Mouse (Mus musculus): ENCODE data around the gene Shisal2a. TPM values are rescaled to one million over a fixed set of nuclear protein-coding genes. Genes with fewer than 3 reads are reported as not detected.

Shisal2a gene
- polyA plus RNA-seq, 1 experiment from 2014 or later = 0.36 TPM

DNA sequence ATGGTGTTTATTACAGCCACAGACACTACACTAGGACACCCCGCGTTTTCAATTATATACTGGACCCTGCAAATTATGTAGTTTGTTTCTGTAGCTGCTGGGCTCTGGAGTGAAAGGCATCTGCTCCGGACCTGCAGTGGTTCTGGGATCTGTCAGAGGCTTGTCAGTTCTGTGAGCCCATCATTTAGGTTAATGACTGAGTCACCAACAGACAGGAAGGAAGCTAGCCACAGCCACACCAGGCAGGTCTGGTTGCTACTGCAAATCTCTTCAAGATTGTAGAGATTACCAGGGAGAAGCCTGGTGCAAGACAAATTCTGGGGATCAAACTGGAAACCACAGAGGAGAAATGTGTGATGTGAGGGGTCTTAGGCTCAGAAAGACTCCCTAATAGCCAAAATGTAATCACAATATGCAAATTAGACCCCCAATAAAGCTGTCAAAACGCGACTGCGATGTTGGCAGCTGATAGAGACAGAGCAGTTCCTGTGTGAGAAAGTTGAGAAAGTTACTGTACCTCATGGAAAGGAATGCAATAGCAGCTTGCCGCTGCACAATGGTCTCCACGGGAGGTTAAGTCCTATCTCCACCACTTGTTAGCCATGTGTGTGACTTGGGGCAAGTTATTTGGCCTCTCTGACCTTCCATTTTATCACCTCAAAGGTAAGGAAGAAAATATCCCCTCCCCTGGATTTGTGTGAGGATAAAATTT is 33.2 kb downstream of the Shisal2a start:
- Histone ChIP-seq H3K27me3 (no peaks in the 10 kb centered on the region), H3K27ac (peak overlapping the region; percentile 65; the same call in 1 of the 2 replicates), H3K4me2 (no peak overlapping the region), H3K9me3 (no peaks in the 10 kb centered on the region), H3K36me3 (no peaks in the 10 kb centered on the region), H3K4me1 (peaks cover 44% of the 10 kb centered on the region), H3K4me3 (no peak overlapping the region), H3K9ac (no peak overlapping the region)
- no peak for ATAC-seq (ENCODE audit: borderline replicate concordance, extremely low read depth, low FRiP score, low TSS enrichment)
- WGBS = 27% methylated on average over 8 of the region's 8 CpGs

- H3K27ac ChIP-seq = no peak overlapping the region
- peaks cover 49% of the 10 kb centered on the region for H3K4me1 ChIP-seq
- WGBS = 72% methylated on average over 3 of the region's 3 CpGs
- H3K27me3 ChIP-seq = no peaks in the 10 kb centered on the region
- no peak overlapping the region for H3K4me3 ChIP-seq
- no peak for ATAC-seq (ENCODE audit: borderline replicate concordance, extremely low read depth, low FRiP score, low TSS enrichment)
- no peaks in the 10 kb centered on the region for H3K9me3 ChIP-seq
- H3K36me3 ChIP-seq = no peaks in the 10 kb centered on the region
- H3K9ac ChIP-seq = no peak overlapping the region
- H3K4me2 ChIP-seq = no peak overlapping the region
Observed at GRCm38 (mm10) chr4:108349064-108349463, 34.1 kb downstream of the Shisal2a start.

GRCm38 (mm10) chr4:108348256-108348875 is 34.8 kb downstream of the Shisal2a start:
- 0 out of 2 replicates have a peak overlapping the region, but pooled peaks have one; percentile 15 for H3K27ac ChIP-seq
- WGBS = 39% methylated on average over 5 of the region's 5 CpGs
- no peaks in the 10 kb centered on the region for H3K36me3 ChIP-seq
- no peaks in the 10 kb centered on the region for H3K27me3 ChIP-seq
- H3K9me3 ChIP-seq = no peaks in the 10 kb centered on the region
- H3K4me1 ChIP-seq = peaks cover 53% of the 10 kb centered on the region
- H3K4me3 ChIP-seq = no peak overlapping the region
- no peak for ATAC-seq (ENCODE audit: borderline replicate concordance, extremely low read depth, low FRiP score, low TSS enrichment)
- H3K4me2 ChIP-seq = no peak overlapping the region
- no peak overlapping the region for H3K9ac ChIP-seq

DNA sequence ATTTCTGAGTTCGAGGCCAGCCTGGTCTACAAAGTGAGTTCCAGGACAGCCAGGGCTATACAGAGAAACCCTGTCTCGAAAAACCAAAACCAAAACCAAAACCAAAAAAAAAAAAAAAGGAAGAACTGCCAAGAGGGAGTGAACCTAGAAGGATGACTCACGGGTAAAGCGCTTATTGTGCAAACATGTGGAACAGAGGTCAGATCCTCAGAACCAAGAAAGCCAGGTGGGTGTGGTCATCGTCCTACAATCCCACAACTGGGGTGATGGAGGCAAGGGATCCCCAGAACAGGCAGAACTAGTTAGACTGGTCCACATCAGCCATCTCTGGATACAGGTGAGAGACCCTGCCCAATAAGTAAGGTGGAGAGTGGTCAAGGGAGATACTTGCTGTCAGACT is 36.0 kb downstream of the Shisal2a start:
- H3K9me3 ChIP-seq = no peaks in the 10 kb centered on the region
- 62% methylated on average over 5 of the region's 5 CpGs for WGBS
- H3K27ac ChIP-seq = no peak overlapping the region
- H3K4me1 ChIP-seq = peaks cover 53% of the 10 kb centered on the region
- no peak overlapping the region for H3K9ac ChIP-seq
- no peak for ATAC-seq (ENCODE audit: borderline replicate concordance, extremely low read depth, low FRiP score, low TSS enrichment)
- H3K36me3 ChIP-seq = no peaks in the 10 kb centered on the region
- no peak overlapping the region for H3K4me2 ChIP-seq
- no peak overlapping the region for H3K4me3 ChIP-seq
- no peaks in the 10 kb centered on the region for H3K27me3 ChIP-seq

DNA sequence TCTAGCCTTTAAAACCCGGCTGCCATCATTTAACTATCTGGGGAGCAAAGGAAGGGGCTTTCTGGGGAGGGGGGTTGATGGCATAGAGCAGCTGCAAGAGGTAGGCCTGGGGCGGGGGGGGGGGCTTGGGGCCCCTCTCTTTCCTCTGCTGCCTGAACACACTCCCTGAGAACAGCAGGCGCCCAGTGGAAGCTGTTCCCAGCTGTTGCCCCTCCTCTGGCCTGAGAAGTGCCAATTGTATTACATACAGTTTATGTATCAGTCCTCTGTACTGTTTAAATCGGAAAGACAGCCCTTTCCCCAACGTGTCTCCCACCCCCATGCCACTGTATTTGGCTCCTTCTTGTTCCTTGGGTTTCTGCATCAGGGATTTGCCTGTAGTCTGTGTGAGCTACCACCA is 37.3 kb downstream of the Shisal2a start:
- ATAC-seq (ENCODE audit: borderline replicate concordance, extremely low read depth, low FRiP score, low TSS enrichment) = peak; percentile 12; the same call in 1 of the 2 replicates
- peaks cover 45% of the 10 kb centered on the region for H3K4me1 ChIP-seq
- no peaks in the 10 kb centered on the region for H3K36me3 ChIP-seq
- H3K4me2 ChIP-seq = no peak overlapping the region
- H3K4me3 ChIP-seq = no peak overlapping the region
- H3K9ac ChIP-seq = no peak overlapping the region
- no peaks in the 10 kb centered on the region for H3K27me3 ChIP-seq
- 0 out of 2 replicates have a peak overlapping the region, but pooled peaks have one; percentile 1 for H3K27ac ChIP-seq
- 30% methylated on average over 5 of the region's 5 CpGs for WGBS
- no peaks in the 10 kb centered on the region for H3K9me3 ChIP-seq

GRCm38 (mm10) chr4:108344631-108345083 is 38.5 kb downstream of the Shisal2a start:
- 10% methylated on average over 7 of the region's 7 CpGs for WGBS
- Histone ChIP-seq H3K27me3 (no peaks in the 10 kb centered on the region), H3K4me2 (0 out of 2 replicates have a peak overlapping the region, but pooled peaks have one; percentile 3), H3K4me1 (peaks cover 33% of the 10 kb centered on the region), H3K9ac (no peak overlapping the region), H3K36me3 (0 out of 2 replicates have a peak, but pooled peaks cover 3% of the 10 kb centered on the region), H3K9me3 (no peaks in the 10 kb centered on the region), H3K4me3 (no peak overlapping the region), H3K27ac (peak overlapping the region; percentile 32)
- ATAC-seq (ENCODE audit: borderline replicate concordance, extremely low read depth, low FRiP score, low TSS enrichment) = no peak

DNA sequence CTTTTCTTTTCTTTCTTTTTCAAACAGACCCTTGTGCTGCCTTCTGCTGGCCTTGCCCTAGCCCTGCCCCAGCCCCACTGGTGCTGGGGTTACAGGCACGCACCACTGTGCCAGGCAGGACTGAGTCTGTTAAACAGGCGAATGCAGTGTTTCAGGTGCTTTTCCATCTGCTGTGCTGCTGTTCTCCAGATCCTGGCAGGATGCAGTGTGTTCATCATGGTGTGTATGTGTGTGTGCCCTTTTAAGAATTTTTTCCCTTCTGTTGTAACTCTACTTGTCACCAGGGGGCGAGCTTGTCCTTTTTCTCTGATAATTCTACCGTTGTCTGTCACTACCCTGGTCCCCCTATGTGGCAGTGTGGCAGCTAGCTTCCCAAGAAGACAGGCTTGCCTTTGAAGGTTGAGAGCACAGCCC is 43.9 kb downstream of the Shisal2a start:
- Histone ChIP-seq H3K27me3 (no peaks in the 10 kb centered on the region), H3K9me3 (no peaks in the 10 kb centered on the region), H3K9ac (no peak overlapping the region), H3K4me3 (no peak overlapping the region), H3K36me3 (peaks cover 22% of the 10 kb centered on the region), H3K27ac (no peak overlapping the region), H3K4me1 (peaks cover 6% of the 10 kb centered on the region), H3K4me2 (no peak overlapping the region)
- 15% methylated on average over 4 of the region's 4 CpGs for WGBS
- ATAC-seq (ENCODE audit: borderline replicate concordance, extremely low read depth, low FRiP score, low TSS enrichment) = peak; percentile 83

GRCm38 (mm10) chr4:108338811-108339210 is 44.3 kb downstream of the Shisal2a start:
- Histone ChIP-seq H3K36me3 (peaks cover 24% of the 10 kb centered on the region), H3K9ac (no peak overlapping the region), H3K27ac (no peak overlapping the region), H3K4me3 (no peak overlapping the region), H3K27me3 (no peaks in the 10 kb centered on the region), H3K4me1 (peaks cover 1% of the 10 kb centered on the region; the same call in 1 of the 2 replicates), H3K4me2 (no peak overlapping the region), H3K9me3 (no peaks in the 10 kb centered on the region)
- no peak; the same call in 1 of the 2 replicates for ATAC-seq (ENCODE audit: borderline replicate concordance, extremely low read depth, low FRiP score, low TSS enrichment)
- WGBS = 62% methylated on average over 10 of the region's 10 CpGs

DNA sequence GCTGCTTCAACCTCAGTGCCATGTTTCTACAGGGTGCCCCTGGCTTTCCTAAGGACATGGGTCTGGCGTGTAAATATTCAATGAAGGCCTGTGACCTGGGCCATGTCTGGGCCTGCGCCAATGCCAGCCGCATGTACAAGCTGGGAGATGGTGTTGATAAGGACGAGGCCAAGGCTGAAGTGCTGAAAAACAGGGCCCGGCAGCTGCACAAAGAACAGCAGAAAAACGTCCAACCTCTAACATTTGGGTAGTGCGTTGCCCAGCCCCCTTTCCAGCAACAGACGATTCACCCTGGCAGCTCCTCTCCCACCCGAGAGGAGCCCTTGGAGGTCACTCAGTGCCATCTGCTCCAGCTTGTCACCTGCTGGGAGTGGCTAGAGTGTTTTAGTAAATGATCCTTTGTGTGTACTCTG is 44.8 kb downstream of the Shisal2a start:
- WGBS = 50% methylated on average over 9 of the region's 9 CpGs
- no peak for ATAC-seq (ENCODE audit: borderline replicate concordance, extremely low read depth, low FRiP score, low TSS enrichment)
- H3K4me2 ChIP-seq = no peak overlapping the region
- no peak overlapping the region for H3K27ac ChIP-seq
- H3K27me3 ChIP-seq = no peaks in the 10 kb centered on the region
- peaks cover 26% of the 10 kb centered on the region for H3K36me3 ChIP-seq
- H3K9ac ChIP-seq = no peak overlapping the region
- H3K9me3 ChIP-seq = no peaks in the 10 kb centered on the region
- no peaks in the 10 kb centered on the region for H3K4me1 ChIP-seq
- H3K4me3 ChIP-seq = no peak overlapping the region

DNA sequence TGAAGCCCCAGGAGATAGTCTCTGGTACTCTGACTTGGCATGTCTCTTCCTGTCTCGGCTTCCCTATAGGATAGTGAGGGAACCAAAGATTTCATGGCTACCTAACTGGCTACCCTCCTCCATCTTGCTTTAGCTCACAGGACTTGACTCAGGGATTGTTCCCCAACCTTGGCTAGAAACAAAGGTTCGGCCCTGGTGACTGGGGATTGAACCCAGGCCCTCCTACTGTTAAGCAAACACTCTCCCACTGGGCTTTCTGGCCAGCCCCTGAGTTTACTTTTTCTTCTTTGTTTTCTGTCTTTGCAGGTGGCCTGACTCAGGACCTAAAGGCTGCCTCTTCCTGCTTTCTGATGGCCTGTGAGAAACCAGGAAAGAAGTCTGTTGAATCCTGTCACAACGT is 45.3 kb downstream of the Shisal2a start:
- no peaks in the 10 kb centered on the region for H3K9me3 ChIP-seq
- peaks cover 26% of the 10 kb centered on the region for H3K36me3 ChIP-seq
- H3K9ac ChIP-seq = no peak overlapping the region
- no peaks in the 10 kb centered on the region for H3K27me3 ChIP-seq
- no peak for ATAC-seq (ENCODE audit: borderline replicate concordance, extremely low read depth, low FRiP score, low TSS enrichment)
- no peak overlapping the region for H3K4me3 ChIP-seq
- H3K27ac ChIP-seq = no peak overlapping the region
- no peaks in the 10 kb centered on the region for H3K4me1 ChIP-seq
- no peak overlapping the region for H3K4me2 ChIP-seq
- WGBS = 34% methylated on average over 3 of the region's 3 CpGs

DNA sequence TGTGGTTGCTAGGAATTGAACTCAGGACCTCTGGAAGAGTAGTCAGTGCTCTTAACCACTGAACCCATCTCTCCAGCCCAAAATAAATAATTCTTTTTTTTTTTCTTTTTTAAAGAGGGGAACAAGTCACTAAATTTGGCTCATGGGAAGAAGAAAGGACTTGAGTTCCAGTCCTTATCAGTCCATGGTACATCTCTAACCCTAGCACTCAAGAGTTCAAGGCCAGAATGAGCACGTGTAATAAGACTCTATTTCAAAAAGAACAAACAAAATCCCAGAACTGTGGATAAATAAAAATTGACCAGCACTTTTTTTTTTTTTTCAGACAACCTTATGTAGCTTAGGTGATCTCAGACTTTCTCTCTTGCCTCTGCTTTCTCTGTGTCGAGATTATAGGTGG is 46.4 kb downstream of the Shisal2a start:
- no peaks in the 10 kb centered on the region for H3K27me3 ChIP-seq
- H3K9me3 ChIP-seq = no peaks in the 10 kb centered on the region
- 63% methylated on average over 2 of the region's 2 CpGs for WGBS
- H3K4me2 ChIP-seq = no peak overlapping the region
- peaks cover 29% of the 10 kb centered on the region for H3K36me3 ChIP-seq
- no peak overlapping the region for H3K9ac ChIP-seq
- no peaks in the 10 kb centered on the region for H3K4me1 ChIP-seq
- H3K27ac ChIP-seq = no peak overlapping the region
- H3K4me3 ChIP-seq = no peak overlapping the region
- ATAC-seq (ENCODE audit: borderline replicate concordance, extremely low read depth, low FRiP score, low TSS enrichment) = no peak

GRCm38 (mm10) chr4:108335413-108335812 is 47.7 kb downstream of the Shisal2a start:
- Histone ChIP-seq H3K4me3 (no peak overlapping the region), H3K4me1 (no peaks in the 10 kb centered on the region), H3K36me3 (peaks cover 29% of the 10 kb centered on the region), H3K9me3 (no peaks in the 10 kb centered on the region), H3K27ac (0 out of 2 replicates have a peak overlapping the region, but pooled peaks have one; percentile 10), H3K27me3 (no peaks in the 10 kb centered on the region), H3K4me2 (no peak overlapping the region), H3K9ac (no peak overlapping the region)
- ATAC-seq (ENCODE audit: borderline replicate concordance, extremely low read depth, low FRiP score, low TSS enrichment) = no peak
- 81% methylated on average over 6 of the region's 6 CpGs for WGBS
